Mouse (Mus musculus) layer of hippocampus, adult 18-20 months (tissue): Measurements from ENCODE around the gene Magi2. TPM values are rescaled to one million over a fixed set of nuclear protein-coding genes. Genes with fewer than 3 reads are reported as not detected.
"Not testable (repeated sequence)": the region's sequence is repeated elsewhere in the genome, so short reads cannot be mapped to it uniquely, and the experiment has no call there.

ENCODE experiments used
- DNase-seq, 2 experiments: peaks; one replicate each; pipeline ENCODE4 v3.0.0; 2022; ENCODE audit warnings: low spot score in 2 of 2
- total RNA-seq, 2 experiments: library from RNA; stranded (reverse); gene quantifications; 2 replicates each; pipeline ENCODE4 v1.2.3; 2021

Magi2 gene
- total RNA-seq, 2 experiments from 2014 or later = 114 to 141 TPM

DNA sequence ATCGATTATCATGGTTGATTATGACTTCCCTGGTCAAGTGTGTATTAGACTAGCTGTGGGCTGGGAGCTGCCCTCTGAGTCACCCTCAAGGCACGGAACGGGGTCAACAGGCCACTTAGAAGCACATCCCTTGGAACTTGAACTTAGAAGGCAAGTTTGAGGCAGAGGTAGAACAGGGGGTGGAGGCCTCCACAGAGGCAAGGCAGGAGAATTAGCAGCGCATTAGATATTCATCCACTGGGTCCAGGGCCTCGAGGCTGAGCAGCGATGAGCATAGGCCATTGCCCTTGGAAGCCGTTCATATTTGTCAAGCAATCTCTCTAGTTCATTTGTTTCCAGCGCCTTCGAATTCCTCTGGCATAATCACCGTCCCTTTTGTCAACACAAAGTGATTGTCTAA lies 1454.8 kb downstream of the Magi2 start:
- no peak for DNase-seq

DNA sequence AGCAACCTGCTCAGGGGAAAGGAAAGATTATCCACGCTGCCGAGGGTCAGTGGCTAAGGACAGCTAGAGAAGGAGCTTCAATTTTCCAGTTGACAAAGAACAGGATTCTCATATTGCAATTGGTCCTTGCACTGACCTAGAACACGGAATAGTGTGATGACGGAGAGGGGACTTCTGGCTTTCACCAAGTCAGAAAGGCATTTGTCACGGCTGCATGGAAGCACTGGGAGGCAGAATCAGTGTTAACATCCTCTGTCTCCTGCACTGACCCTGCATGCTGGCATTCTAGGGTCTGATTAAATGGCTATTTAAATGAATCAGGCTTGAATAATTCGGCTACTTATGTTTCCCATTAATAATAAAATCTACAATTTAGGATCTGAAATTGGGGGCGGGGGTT lies 1455.4 kb downstream of the Magi2 start:
- no peak for DNase-seq

DNA sequence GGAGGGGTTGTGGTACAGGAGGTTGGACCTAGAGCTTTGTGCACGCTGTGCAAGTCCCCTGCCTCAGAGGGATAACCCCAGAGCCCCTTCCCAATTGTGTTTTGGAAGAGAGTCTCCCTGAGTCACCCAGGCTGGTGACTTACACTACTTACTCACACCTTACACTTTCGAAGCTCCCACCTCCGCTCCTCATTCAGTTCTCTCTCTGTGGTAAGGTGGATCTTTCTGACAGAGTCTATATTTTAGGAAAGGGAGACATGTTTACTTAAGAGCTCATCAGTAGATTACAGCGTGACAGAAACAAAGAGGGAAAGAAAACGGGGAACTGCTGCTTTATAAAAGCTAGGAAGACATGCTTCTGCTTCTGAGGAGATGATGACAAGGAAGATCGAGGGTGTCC lies 1457.3 kb downstream of the Magi2 start:
- DNase-seq = no peak

DNA sequence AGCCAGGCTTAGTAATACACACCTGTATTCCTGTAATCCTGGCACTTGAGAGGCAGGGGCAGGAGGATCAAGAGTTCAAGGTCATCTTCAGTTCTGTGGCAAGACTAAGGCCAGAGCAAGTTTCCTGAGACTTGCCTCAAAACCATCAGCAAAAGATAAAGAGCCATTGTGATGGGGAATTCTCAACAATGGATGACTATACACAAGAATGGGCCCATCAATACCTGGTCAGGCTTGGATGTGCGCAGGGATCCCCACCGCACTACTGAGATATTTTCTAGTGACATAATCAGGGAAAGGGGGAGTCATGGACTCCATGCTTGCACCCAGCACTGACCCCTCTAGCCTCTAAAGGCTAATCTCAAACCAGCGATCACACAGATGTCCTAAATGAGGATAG lies 1465.4 kb downstream of the Magi2 start:
- no peak for DNase-seq

DNA sequence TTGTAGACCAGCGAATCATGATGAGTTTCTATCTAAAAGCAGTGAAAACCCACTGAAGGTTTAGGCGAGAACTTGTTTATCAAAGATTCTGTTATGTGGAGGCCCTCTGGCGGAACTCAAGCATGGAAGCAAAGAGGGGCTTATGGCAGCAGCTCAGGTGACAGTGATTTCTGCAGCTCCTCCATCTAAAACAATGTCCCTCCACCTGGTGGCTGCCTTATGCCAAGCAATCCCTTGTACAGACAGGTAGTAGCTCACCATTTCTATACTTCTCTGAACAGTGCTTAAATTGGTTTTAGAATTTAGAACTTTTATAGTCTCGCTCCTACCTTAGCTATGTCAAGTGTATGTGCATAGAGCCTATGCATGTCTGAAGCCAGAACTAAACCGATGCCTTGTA lies 1472.3 kb downstream of the Magi2 start:
- DNase-seq = no peak

DNA sequence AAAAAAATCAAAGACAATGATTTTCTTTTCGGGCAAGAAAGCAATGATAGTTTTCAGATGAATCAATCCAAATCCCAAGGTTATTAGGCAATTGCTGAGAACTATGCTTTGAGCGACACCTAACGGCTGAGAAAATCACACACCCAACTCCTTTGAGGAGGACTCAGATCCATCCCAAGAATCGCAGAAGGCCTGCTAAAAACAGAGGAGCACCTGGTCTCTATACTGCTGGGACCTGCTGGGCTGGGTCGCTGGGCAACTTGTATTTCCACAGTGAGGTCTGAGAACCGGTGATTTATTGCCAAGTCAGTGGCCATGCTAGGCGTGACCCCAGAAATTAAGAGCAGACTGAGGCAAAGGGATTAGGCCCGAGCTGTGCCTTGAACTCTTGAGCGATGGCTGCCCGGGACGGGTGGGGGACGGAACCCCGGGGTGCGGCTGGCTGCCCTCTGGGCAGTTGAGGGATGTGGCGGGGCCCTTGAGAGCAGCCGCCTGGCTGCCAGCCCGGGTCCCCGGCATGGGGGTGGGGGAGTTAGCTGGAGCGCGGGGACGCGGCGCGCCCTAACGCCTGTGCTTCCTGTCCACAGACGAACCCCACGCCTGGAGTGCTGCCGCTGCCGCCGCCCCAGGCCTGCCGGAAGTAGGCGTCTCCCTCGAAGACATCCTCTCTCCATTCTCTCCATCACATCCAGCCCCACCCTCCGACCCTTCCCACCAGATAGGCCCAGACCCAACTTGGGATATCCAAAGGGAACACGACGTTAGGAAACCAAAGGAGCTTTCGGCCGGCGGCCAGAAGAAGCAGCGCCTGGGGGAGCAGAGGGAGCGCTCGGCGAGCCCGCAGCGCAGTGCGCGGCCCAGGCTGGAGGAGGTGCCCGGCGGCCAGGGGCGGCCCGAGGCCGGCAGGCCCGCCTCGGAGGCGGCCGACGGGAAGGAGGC lies 1474.9 kb downstream of the Magi2 start:
- peak; percentile 87 to 93 for DNase-seq

DNA sequence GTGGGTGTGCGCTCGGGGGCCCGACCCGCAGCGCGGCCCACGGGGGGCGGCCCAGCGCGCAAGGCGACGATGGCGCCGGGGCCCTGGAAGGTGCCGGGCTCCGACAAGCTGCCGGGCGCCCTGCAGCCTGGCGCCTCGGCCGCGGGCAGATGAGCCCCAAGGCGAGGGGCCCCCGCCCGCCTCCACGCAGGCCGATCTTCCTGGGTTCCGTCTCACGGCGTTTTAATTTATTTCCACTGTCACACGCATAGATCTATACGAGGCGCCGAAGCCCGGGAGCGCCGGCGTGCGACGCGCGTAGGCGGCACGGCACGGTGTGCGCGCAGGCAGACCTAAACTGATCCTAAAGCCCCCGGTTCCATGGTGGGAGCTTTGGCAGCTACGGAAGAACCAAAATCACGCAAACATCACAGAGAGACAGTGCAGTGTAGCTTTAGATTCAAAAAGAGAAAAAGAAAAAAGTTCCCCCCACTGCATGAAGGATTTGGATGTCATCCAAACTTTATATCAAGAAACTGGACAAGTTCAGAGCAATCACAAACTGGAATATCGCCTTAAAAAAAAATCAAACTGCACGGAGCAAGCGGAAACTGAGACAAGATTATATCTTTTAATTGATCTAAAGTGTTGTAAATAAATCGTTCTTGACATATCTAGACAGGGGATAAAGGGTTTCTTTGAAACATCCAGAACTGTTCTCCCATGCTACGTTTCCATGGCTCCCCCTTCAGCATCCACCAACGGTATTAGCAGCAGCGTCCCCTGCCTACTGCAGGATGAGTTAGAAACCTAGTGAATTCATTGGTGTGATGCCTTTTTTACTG lies 1475.9 kb downstream of the Magi2 start:
- DNase-seq = peak; percentile 28 to 68

DNA sequence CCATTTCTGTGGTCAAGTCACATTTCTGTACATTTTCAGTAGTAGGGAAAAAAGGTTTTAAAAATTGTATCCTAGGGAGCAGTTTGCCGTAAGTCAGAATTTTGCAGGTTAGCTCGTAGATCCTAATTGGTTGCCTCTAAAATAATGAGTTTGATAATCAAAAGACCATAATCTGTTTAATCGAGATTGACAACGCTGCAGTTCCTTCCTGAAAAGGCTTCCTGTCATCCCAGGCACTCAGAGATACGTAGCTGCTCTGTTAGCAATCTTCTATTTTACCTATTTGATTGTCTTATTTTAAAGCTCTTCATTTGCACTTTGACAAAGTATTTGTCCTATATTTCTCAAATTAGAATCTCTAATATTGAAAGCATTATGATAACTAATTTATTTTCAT lies 1476.5 kb downstream of the Magi2 start:
- no peak for DNase-seq

DNA sequence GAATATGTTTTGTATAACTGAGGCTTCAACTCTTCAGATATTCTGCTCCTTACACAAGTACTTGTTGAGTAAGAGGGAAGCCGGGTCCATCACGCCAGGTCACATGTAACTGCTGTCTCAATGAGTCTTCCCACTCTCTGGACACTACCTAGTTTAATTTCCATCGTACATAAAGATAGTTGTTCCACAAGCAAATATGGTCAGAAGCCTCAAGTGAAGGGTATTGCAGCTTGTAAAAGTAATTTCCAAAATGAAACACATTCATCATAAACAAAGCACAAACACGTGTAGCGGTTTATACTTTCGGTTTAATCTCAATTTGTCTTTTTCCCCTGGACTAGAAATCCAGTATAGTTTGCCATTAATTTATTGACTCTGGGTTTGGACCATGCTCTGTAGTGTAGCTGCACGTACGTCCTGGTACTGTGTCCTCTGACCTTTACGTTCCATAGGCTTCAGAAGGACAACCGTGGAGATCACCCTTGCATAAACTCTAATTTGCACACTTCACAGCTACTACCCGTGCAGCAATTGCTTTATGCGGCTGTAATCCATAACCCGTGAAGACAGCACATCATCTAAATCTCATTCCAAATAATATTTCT lies 1477.2 kb downstream of the Magi2 start:
- no peak for DNase-seq

DNA sequence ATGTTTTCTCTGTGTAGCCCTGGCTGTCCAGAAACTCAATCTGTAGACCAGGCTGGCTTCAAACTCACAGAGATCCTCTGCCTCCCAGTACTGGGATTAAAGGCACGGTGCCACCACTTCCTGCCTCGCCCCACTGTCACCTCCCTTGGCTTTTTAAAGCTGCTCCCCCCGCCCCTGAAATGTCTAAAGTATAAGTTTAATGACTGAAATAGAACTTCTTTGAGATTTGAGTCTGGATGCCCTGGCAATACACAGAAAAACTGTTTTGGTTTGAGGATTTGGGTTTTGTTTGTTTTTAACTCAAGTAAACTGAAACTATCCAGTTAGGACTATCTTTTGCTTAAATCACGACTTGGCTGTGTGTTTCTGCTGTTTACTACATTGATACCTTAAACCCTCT lies 1478.0 kb downstream of the Magi2 start:
- DNase-seq = no peak

DNA sequence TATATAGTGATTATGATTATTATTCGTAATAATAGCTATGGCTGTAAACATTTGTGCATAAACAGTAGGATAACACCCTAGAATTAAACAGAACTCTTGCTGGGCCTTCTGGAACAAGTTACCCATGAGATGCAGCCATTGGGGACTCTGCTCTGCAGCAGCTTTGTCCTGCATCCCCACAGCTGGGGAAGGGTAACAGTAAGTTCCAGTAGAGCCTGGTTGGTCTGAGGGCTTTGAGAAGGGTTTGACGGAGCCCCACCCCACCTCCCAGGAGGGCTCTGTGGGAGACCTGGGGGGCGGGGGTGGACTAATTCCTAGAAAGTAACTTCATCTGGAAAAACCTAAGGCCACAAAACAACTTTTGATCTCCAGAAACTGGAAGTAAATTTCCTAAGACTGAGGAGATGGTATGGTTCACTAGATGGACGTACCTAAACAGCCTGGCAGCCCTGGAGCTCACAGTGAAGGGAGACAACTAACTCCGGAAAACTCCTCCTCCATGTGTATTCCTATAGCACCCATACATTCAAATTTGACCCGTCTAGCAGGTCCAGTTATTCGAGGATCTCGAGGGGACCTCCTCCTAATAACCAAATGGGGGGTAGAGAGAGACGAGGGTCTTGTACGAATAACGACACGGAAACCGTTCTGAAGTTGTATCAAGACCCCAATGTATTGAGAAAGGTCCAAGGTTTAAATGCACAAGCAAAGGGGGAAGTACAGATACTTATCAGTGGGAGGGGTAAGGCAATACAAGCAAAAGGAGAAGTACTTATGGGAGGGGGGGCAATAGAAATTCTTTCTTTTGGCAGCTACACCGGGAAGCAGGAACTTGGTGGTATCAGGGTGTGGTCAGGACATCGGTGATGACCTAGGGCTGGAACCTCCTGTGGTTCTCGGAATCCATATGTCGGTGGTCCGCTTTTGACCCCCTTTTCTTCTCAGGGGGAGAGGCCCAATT lies 1479.8 kb downstream of the Magi2 start:
- not testable (repeated sequence) for DNase-seq

DNA sequence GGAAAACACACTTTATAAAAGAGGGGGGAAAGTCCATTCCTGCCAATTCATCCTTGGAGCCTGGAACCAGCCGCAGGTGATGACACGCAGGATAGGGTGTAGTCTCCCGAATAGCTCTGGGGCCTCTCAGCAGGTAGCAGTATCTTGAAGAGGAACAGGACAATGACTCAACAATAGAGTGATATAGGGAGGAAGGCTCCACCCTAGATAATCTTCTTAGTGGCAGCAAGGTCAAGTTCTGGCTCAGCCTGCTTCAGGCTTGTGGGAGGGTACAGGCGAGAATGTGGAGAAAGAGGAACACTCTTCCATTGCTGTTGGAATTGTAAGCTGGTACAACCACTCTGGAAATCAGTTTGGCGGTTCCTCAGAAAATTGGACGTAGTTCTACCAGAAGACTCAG lies 1484.0 kb downstream of the Magi2 start:
- DNase-seq = not testable (repeated sequence)

DNA sequence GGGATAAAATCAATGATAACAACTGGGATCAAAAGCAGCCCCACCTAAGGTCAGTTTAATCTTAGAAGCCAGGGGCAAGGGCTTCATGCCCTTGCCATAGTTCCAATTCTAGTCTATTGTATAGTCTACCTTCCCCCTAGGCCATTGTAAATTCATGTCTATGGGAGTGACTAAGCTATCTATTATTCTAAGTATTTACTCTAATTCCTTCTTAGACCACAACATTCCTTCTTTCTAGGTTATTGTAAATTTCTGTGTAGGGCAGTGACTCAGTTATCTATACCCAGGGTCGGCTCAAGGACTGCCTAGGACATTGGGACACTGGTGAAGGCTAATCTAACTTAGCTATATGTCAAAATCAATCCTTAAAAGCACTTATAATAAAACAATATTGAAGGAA lies 1487.8 kb downstream of the Magi2 start:
- DNase-seq = not testable (repeated sequence)

DNA sequence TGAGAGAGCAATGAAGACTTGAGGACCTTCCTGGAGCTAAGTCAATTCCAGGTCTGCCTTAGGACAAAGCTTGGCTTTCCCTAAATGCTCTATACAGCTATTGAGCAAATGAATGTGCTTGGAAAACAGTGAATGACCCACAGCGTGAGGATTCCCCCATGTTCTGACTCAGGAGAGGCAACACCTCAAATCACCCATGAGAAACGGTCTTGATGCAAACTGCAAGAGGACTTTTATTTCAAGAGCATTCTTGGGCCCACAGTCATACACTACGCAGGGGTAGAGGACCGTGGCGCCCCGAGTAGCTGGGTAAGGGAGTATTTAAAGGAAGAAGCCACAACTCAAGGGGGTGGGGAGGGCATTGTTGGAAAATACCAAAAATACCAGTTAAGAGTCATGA lies 1489.1 kb downstream of the Magi2 start:
- DNase-seq = not testable (repeated sequence)

DNA sequence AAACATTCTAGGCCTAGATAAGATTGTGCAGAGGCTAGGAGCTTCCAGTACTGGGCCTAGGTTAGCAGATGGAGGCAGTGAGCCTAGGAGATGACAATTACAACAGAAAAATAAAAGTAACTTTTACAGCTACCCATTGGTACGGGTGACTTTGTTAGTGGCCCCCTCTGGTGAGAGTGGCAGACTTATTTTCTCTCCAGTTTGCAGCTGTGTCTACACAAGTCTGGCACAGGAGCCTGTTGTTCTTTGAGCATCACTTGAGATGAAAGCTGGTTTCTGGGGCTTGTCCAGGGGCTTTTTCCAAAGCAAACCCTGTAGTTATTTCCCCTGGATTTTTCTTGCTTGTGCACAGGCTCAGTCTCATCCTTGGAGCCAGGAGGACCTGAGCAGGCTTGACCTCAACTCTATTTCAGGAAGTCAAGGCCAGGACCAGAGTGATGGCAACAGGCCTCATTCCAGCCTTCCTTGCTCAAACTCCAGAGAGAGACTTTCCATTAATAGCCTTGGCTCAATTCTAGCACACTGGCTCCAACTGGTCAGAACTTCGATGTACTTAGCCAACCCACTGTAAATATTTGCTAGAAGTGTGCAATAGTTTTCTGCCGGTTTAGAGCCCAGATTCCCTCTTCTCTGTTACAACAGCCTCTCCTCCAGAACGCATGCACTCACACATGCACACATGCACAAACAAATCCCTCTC lies 1493.5 kb downstream of the Magi2 start:
- no peak for DNase-seq

DNA sequence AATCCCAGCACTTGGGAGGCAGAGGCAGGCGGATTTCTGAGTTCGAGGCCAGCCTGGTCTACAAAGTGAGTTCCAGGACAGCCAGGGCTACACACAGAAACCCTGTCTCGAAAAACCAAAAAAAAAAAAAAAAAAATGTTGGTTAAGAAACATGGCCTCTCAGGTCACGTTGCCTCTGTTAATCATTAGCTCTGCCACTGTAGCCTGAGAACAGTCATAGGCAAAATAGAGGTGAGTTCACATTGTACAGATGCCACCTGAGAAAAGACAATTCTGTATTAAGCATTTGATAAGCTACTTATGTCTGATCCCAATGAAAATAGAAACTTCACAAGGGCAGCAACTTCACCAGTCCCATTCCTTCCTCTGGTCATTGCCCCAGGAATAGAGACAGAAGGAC lies 1496.4 kb downstream of the Magi2 start:
- not testable (repeated sequence) for DNase-seq

DNA sequence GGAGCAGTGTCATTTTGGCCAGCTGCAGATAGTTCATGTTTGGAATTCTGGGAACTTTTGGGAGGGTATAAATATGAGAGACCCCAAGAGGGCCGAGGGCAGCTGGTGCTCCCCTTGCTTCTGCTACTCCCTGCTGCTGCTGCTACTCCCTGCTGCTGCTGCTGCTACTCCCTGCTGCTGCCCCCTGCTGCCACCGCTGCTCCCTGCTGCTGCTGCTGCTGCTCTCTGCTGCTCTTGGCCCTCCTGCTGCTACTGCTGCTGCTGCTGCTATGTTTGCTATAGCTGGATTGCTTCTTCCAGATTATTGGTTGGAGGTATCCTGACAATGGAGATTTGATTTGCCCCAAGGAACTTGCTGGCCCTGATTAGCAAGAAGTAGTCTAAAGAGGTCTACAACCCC lies 1512.0 kb downstream of the Magi2 start:
- no peak for DNase-seq

DNA sequence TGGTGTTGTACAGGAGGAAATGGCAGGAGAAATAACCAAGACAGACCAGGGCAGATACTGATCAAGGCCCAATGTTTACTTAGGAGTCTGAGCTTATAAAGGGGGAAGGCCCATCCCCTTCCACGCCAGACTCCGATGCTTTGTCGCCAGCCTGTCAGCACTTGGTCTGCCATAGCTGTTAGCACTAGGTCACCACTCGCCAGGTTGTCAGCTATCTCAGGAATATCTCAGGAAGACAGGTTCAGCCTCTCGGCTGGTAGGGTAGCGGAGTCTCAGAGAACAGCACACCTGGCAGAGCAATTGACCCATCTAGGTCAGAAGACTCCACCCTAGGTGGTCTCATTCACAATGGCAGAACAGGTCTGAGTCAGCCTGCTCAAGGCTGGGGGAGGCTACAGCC lies 1514.4 kb downstream of the Magi2 start:
- DNase-seq = no peak

DNA sequence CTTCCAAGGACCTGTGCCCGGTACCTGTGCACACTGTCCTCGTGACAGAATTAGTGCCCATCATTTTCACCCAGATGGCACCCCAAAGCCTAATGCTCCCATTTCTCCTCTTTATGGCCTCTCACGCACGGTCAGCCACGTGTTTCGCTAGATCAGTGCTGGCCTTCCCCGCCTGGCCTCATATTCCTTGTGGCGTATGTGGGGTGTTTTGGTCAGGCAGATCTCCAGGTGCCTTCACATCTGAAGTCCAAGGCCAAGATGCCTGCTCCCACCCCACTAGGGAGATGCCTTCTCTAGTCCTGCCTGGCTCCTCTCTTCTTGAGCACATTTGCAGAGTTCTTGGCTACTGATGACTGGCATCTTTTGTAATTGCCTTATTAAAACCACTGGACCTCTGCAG lies 1515.1 kb downstream of the Magi2 start:
- no peak for DNase-seq

DNA sequence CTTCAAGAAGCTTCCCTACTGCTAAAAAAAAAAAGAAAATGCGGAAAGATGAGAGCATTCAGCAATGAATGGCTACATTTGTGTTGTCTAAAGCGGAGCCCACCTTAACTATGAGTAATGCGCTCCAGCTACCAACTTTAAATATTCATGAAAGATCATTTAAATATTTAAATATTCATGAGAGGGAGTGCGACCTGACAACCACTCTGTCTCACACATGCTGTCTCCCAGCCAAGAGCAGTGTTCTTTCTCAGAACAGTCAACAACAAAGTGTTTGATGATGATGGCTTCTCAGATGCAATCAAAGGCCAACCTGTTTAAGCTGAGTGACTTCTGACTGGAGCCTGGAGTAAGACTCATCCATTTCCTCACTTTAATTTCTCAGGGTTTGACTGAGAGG lies 1521.3 kb downstream of the Magi2 start:
- no peak for DNase-seq
